Mouse (Mus musculus) cortical plate, adult 2 months (tissue): Measurements from ENCODE around the gene Dhrs1.

Experiments used
- CTCF ChIP-seq: fragments of 200-500 bp; IDR thresholded peaks from 2 replicates; pipeline ENCODE4 v1.5.1; 2011; ENCODE audit warnings: mild to moderate bottlenecking, control low read depth, low read length; ENCODE audit not compliant: insufficient read depth; ENCODE audit errors: extremely low read depth
- POLR2A ChIP-seq: fragments of 200-500 bp; IDR thresholded peaks from 2 replicates; pipeline ENCODE4 v1.6.1; 2011; ENCODE audit warnings: mild to moderate bottlenecking, low read length, control low read depth; ENCODE audit not compliant: insufficient read depth; ENCODE audit errors: extremely low read depth

DNA sequence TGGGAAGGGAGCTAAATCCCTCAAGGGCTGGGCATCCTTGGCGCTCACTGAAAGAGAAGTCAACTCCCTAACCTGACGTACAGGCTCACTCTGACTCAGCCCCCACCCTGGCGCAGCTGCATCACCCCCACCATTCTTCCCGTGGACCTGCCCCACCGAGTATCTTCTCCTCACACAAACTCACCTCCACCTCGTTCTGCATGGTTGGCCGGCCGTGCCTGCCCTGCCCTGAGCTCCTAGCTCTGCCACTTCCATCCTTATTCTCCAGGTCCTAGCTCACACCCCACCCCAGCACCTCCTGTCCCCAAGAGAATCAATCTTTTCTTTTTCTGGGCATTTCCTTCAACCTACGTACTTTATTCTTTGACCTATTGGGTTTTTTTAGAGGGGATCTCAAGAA is 44.4 kb downstream of the Dhrs1 start:
- TF ChIP-seq CTCF (no peak), POLR2A (no peak)
